Mouse (Mus musculus): ENCODE data around the gene Gm10322.

DNA sequence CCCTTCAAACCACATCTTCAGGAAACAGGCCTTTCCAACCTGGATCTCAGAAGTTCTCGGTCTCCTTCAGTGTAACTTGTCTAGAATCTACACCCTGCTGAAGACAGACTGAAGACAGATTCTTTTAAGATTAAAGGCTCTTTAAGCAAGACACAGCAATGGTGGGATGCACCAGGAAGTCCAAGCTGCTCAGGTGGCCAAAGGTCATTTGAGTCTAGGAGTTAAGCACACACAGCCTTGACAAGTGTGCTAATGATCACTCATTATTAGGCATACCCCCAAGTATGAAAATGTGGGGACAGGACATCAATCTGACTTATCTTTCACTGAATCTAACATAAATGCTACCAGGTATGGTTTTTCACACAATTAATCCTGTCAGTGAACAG lies 46.4 kb upstream of the Gm10322 start:
- TF ChIP-seq CTCF (IDR thresholded peaks at IDR 0.05; ENCODE audit: borderline replicate concordance, extremely low read depth, insufficient read depth, insufficient read length) = no peak
- no peak for TF ChIP-seq POLR2A (IDR thresholded peaks at IDR 0.05; ENCODE audit: borderline replicate concordance, extremely low read depth, insufficient read depth, insufficient read length, poor library complexity, severe bottlenecking)

All from brain, embryonic 14.5 days (tissue).